Mouse (Mus musculus): ENCODE data around the gene Cmss1.

- no peak for TF ChIP-seq CTCF (IDR thresholded peaks at IDR 0.05; ENCODE audit: control insufficient read depth, insufficient read depth, low read length)
- TF ChIP-seq POLR2A (IDR thresholded peaks at IDR 0.05; ENCODE audit: borderline replicate concordance, control insufficient read depth, low read depth, low read length) = no peak
Observed at GRCm38 (mm10) chr16:57281417-57281816, 325.2 kb downstream of the Cmss1 start.

Data from bone marrow, adult 2 months (tissue).